Comparison of ENCODE assay signal across 14 mouse cellular contexts in genomic region chrX:13506376-13506775, GRCm38 (mm10). TPM values are rescaled to one million over a fixed set of nuclear protein-coding genes. Genes with fewer than 3 reads are reported as not detected.
A peak's percentile ranks its signal among the peaks of the same experiment; 100 is the strongest.
DNase-seq lines count a peak whose midpoint lies in the region; ATAC-seq and TF ChIP-seq lines count a peak whose summit lies in the region.
"Had no signal": no experiment of that assay in that cellular context is flagged by ENCODE, and none has a peak within 500 bp of the region (broad histone marks: within the 10 kb centered on the region; RNA-seq: fewer than 3 reads in every experiment).

No protein-coding gene starts in this region.

- H3K36me3 ChIP-seq in kidney, postnatal 0 days (ENCODE audit: insufficient read depth, low read length), result no peaks in the 10 kb centered on the region
- no peaks in the 10 kb centered on the region for H3K36me3 ChIP-seq in kidney, embryonic 15.5 days
- H3K36me3 ChIP-seq: forebrain, embryonic 10.5 days had no signal

- no peak overlapping the region for H3K4me2 ChIP-seq in kidney, postnatal 0 days (ENCODE audit: low read length)
- H3K4me2 ChIP-seq in kidney, embryonic 15.5 days, result no peak overlapping the region

- H3K9ac ChIP-seq in kidney, postnatal 0 days (ENCODE audit: low read depth, low read length), result no peak overlapping the region
- H3K9ac ChIP-seq in kidney, embryonic 15.5 days, result no peak overlapping the region

- WGBS in kidney, postnatal 0 days, result 83% methylated on average over 2 of the region's 2 CpGs
- 68% methylated on average over 2 of the region's 2 CpGs for WGBS in kidney, embryonic 15.5 days

- no peaks in the 10 kb centered on the region for H3K27me3 ChIP-seq in kidney, postnatal 0 days (ENCODE audit: insufficient read depth, low read length)
- H3K27me3 ChIP-seq in kidney, embryonic 15.5 days, result peaks cover 17% of the 10 kb centered on the region

- no peak for ATAC-seq in kidney, postnatal 0 days (replicated peaks; ENCODE audit: low FRiP score, low read depth)
- ATAC-seq in kidney, embryonic 15.5 days (replicated peaks; ENCODE audit: low FRiP score), result no peak
- peak; percentile 67 for ATAC-seq in granulocyte monocyte progenitor cell, adult 5-6 weeks (replicated peaks; ENCODE audit: poor library complexity, severe bottlenecking)

- DNase-seq in gastrocnemius, postnatal 25 days, result peak; percentile 29
- no peak for DNase-seq in gastrocnemius, adult 8-10 months (ENCODE audit: low spot score in 2 of 2)
- DNase-seq in kidney, postnatal 0 days (ENCODE audit: low spot score), result peak; percentile 2
- DNase-seq in lung, postnatal 36 days, result peak; percentile 72
- DNase-seq in embryo, embryonic 10.5 days (ENCODE audit: low spot score), result no peak
- DNase-seq in spleen, postnatal 10 days (ENCODE audit: low spot score in 2 of 2), result no peak
- DNase-seq: cerebellum, adult 9-10 months; layer of hippocampus, postnatal 36 days; right cerebral cortex, postnatal 25 days had no signal

- TF ChIP-seq CTCF in kidney, postnatal 0 days (IDR thresholded peaks at IDR 0.05; ENCODE audit: low read depth), result no peak

- H3K27ac ChIP-seq in kidney, postnatal 0 days, result no peak overlapping the region
- no peak overlapping the region for H3K27ac ChIP-seq in kidney, embryonic 15.5 days
- H3K27ac ChIP-seq: forebrain, embryonic 10.5 days had no signal

- H3K4me3 ChIP-seq in kidney, postnatal 0 days (replicated peaks; ENCODE audit: low read depth, low read length), result no peak overlapping the region
- no peak overlapping the region for H3K4me3 ChIP-seq in kidney, embryonic 15.5 days (replicated peaks)
- H3K4me3 ChIP-seq: forebrain, embryonic 10.5 days had no signal

- no peaks in the 10 kb centered on the region for H3K4me1 ChIP-seq in kidney, postnatal 0 days (replicated peaks; ENCODE audit: insufficient read depth, low read length)
- H3K4me1 ChIP-seq in kidney, embryonic 15.5 days, result no peaks in the 10 kb centered on the region

- H3K9me3 ChIP-seq in kidney, postnatal 0 days (replicated peaks; ENCODE audit: low read length), result no peaks in the 10 kb centered on the region
- H3K9me3 ChIP-seq in kidney, embryonic 15.5 days (replicated peaks), result no peaks in the 10 kb centered on the region
- H3K9me3 ChIP-seq: forebrain, embryonic 10.5 days had no signal

RNA-seq across cellular contexts. Expression of gene Nyx, which starts 40.5 kb away (rescaled TPM):
- under 1 TPM in 1 of 2 experiments, not detected in 1; 0.05 TPM for total RNA-seq in gastrocnemius, postnatal 25 days (2021)
- under 1 TPM in 2 of 4 experiments, not detected in 2; 0.05 to 0.11 TPM for total RNA-seq in gastrocnemius, adult 8-10 months (2022)
- 0.03 TPM in 1 of 2 replicates, not detected in the other for polyA plus RNA-seq in kidney, postnatal 0 days (2015; fragmentation: Nextera tagmentation; extraction: Ambion mirVana)
- 0.05 TPM in 1 of 2 replicates, not detected in the other for polyA plus RNA-seq in kidney, embryonic 15.5 days (2015; fragmentation: Nextera tagmentation; extraction: Ambion mirVana)
- total RNA-seq in granulocyte monocyte progenitor cell, adult 5-6 weeks (2014; fragmentation: Nextera tagmentation), result not detected in 2 replicates
- total RNA-seq in granulocyte monocyte progenitor cell, adult 5-6 weeks (2017), result not detected in 2 replicates
- total RNA-seq: megakaryocyte-erythroid progenitor cell, adult 5-6 weeks had no signal
- polyA plus RNA-seq: limb, embryonic 11.5 days had no signal

Comparison
In these comparisons a context has a peak if more than half of its experiments do, and no peak if none do; other contexts are left out.
1. DNase-seq: peak in gastrocnemius, postnatal 25 days (single experiment), kidney, postnatal 0 days (single experiment) and lung, postnatal 36 days (single experiment); none in gastrocnemius, adult 8-10 months (0 of 2), embryo, embryonic 10.5 days (single experiment) and spleen, postnatal 10 days (0 of 2).